Mouse (Mus musculus): Measurements from ENCODE around the gene Dnajc13. TPM values are rescaled to one million over a fixed set of nuclear protein-coding genes. Genes with fewer than 3 reads are reported as not detected.

Dnajc13 gene
- total and polyA plus RNA-seq, 3 experiments, result 24.1 to 59.0 (median 31.1) TPM

GRCm38 (mm10) chr9:104193327-104193726 is 69.4 kb downstream of the Dnajc13 start:
- TF ChIP-seq SIN3A (IDR thresholded peaks at IDR 0.05; ENCODE audit: low read length) (no peak), ETS1 (IDR thresholded peaks at IDR 0.05; ENCODE audit: low read depth, low read length) (no peak), POLR2AphosphoS2 (IDR thresholded peaks at IDR 0.05; ENCODE audit: low read length) (no peak), KAT2A (conservative IDR thresholded peaks at IDR 0.05; ENCODE audit: low read depth, low read length) (no peak), SMC3 (IDR thresholded peaks at IDR 0.05; ENCODE audit: low read depth, low read length) (no peak), EP300 (IDR thresholded peaks at IDR 0.05; ENCODE audit: low read depth in 1 of 2, low read length in 2 of 2) (no peak), GABPA (IDR thresholded peaks at IDR 0.05; ENCODE audit: low read depth, low read length) (no peak), HCFC1 (IDR thresholded peaks at IDR 0.05; ENCODE audit: low read depth, low read length) (no peak), USF2 (IDR thresholded peaks at IDR 0.05; ENCODE audit: borderline replicate concordance in 1 of 2, insufficient read depth in 1 of 2, low read depth in 1 of 2, low read length in 2 of 2) (no peak), ZNF384 (IDR thresholded peaks at IDR 0.05; ENCODE audit: low read depth, low read length) (no peak), MAX (IDR thresholded peaks at IDR 0.05; ENCODE audit: low read length) (no peak), GATA1 (IDR thresholded peaks at IDR 0.05; ENCODE audit: low read depth, low read length) (no peak), NELFE (IDR thresholded peaks at IDR 0.05; ENCODE audit: low read depth, low read length) (no peak), MAFK (IDR thresholded peaks at IDR 0.05; ENCODE audit: borderline replicate concordance, low read depth, low read length) (no peak), TBP (IDR thresholded peaks at IDR 0.05; ENCODE audit: low read depth, low read length) (no peak), POLR2A (IDR thresholded peaks at IDR 0.05; ENCODE audit: control insufficient read depth in 1 of 2, insufficient read depth in 1 of 2, low read depth in 1 of 2, low read length in 2 of 2, poor library complexity in 1 of 2) (no peak), ELF1 (IDR thresholded peaks at IDR 0.05; ENCODE audit: low read depth, low read length) (no peak), TCF12 (IDR thresholded peaks at IDR 0.05; ENCODE audit: low read depth, low read length) (no peak), MYC (IDR thresholded peaks at IDR 0.05; ENCODE audit: low read depth, low read length) (no peak), CTCF (IDR thresholded peaks at IDR 0.05 in 2 of 3, conservative IDR thresholded peaks at IDR 0.05 in 1 of 3; ENCODE audit: control insufficient read depth in 1 of 3, insufficient read depth in 1 of 3, low read depth in 2 of 3, low read length in 3 of 3, poor library complexity in 1 of 3, severe bottlenecking in 1 of 3) (no peak)
- DNase-seq (ENCODE audit: low read depth, low spot score), result no peak
- Histone ChIP-seq H3K4me1 (ENCODE audit: control insufficient read depth in 1 of 2, insufficient read depth in 2 of 2, low read length in 2 of 2) (no peaks in the 10 kb centered on the region), H3K4me3 (ENCODE audit: control insufficient read depth in 1 of 2, insufficient read depth in 1 of 2, low read depth in 2 of 2, low read length in 2 of 2) (no peak overlapping the region), H3K79me2 (ENCODE audit: control insufficient read depth, insufficient read depth, low read length, poor library complexity) (no peaks in the 10 kb centered on the region), H3K9ac (ENCODE audit: control insufficient read depth, low read depth, low read length, poor library complexity, severe bottlenecking) (no peak overlapping the region), H3K36me3 (ENCODE audit: control insufficient read depth in 1 of 2, insufficient read depth in 2 of 2, low read length in 2 of 2) (peaks cover 0 to 14% of the 10 kb centered on the region in 2 experiments; a peak in 2 of 4 replicates), H3K27ac (ENCODE audit: control insufficient read depth, low read depth, low read length) (no peak overlapping the region), H3K27me3 (ENCODE audit: control insufficient read depth in 1 of 2, insufficient read depth in 2 of 2, low read length in 2 of 2) (no peaks in the 10 kb centered on the region), H3K9me3 (replicated peaks; ENCODE audit: insufficient read depth, low read length) (no peaks in the 10 kb centered on the region)

- TF ChIP-seq EP300 (IDR thresholded peaks at IDR 0.05; ENCODE audit: low read depth in 1 of 2, low read length in 2 of 2) (no peak), ELF1 (IDR thresholded peaks at IDR 0.05; ENCODE audit: low read depth, low read length) (no peak)
- Histone ChIP-seq H3K4me3 (ENCODE audit: control insufficient read depth in 1 of 2, insufficient read depth in 1 of 2, low read depth in 2 of 2, low read length in 2 of 2) (no peak overlapping the region), H3K4me1 (ENCODE audit: control insufficient read depth in 1 of 2, insufficient read depth in 2 of 2, low read length in 2 of 2) (no peaks in the 10 kb centered on the region), H3K9ac (ENCODE audit: control insufficient read depth, low read depth, low read length, poor library complexity, severe bottlenecking) (no peak overlapping the region), H3K36me3 (ENCODE audit: control insufficient read depth in 1 of 2, insufficient read depth in 2 of 2, low read length in 2 of 2) (peaks cover 0 to 16% of the 10 kb centered on the region in 2 experiments; a peak in 2 of 4 replicates), H3K79me2 (ENCODE audit: control insufficient read depth, insufficient read depth, low read length, poor library complexity) (no peaks in the 10 kb centered on the region), H3K27me3 (ENCODE audit: control insufficient read depth in 1 of 2, insufficient read depth in 2 of 2, low read length in 2 of 2) (no peaks in the 10 kb centered on the region), H3K27ac (ENCODE audit: control insufficient read depth, low read depth, low read length) (no peak overlapping the region), H3K9me3 (replicated peaks; ENCODE audit: insufficient read depth, low read length) (no peaks in the 10 kb centered on the region)
- DNase-seq (ENCODE audit: low read depth, low spot score), result no peak
Observed at GRCm38 (mm10) chr9:104192513-104192912, 70.2 kb downstream of the Dnajc13 start.
